Mouse (Mus musculus) large intestine, adult 2 months (tissue): ENCODE data around the gene Cyp2u1. TPM values are rescaled to one million over a fixed set of nuclear protein-coding genes. Genes with fewer than 3 reads are reported as not detected.

Experiments
- DNase-seq: peaks from one replicate; pipeline ENCODE4 v3.0.0-alpha.2; 2012; ENCODE audit warnings: low read depth, low spot score
- WGBS: fragments of 180-500 bp; shearing (Covaris S2); methylation state at CpG from one replicate; pipeline ENCODE4 v1.1.7; 2018; 5-methylcytosine and 5-hydroxymethylcytosine counted together
- polyA plus RNA-seq: library from polyadenylated mRNA; depleted of rRNA; stranded (reverse); fragments of >200 nt; gene quantifications from 2 replicates; pipeline ENCODE4 v1.2.3, GENCODE M21; 2012

Cyp2u1 gene
- polyA plus RNA-seq, 1 experiment, result 6.1 TPM

GRCm38 (mm10) chr3:131310572-131310971, 7.5 kb upstream of the Cyp2u1 start:
- WGBS, result 52% methylated on average over 4 of the region's 4 CpGs
- DNase-seq, result no peak

GRCm38 (mm10) chr3:131307811-131308210, 4.8 kb upstream of the Cyp2u1 start:
- 88% methylated on average over 3 of the region's 3 CpGs for WGBS
- DNase-seq, result no peak

- 91% methylated on average over 7 of the region's 7 CpGs for WGBS
- DNase-seq, result no peak
These were observed 3.2 kb upstream of the Cyp2u1 start for GRCm38 (mm10) chr3:131306255-131306654.

- 18% methylated on average over 5 of the region's 5 CpGs for WGBS
- no peak for DNase-seq
These were observed 290 bp upstream of the Cyp2u1 start for GRCm38 (mm10) chr3:131303320-131303714.

GRCm38 (mm10) chr3:131299908-131300307, 3.1 kb downstream of the Cyp2u1 start:
- 4% methylated on average over 6 of the region's 6 CpGs for WGBS
- no peak for DNase-seq

GRCm38 (mm10) chr3:131299078-131299477, 3.9 kb downstream of the Cyp2u1 start:
- no peak for DNase-seq
- WGBS, result 66% methylated on average over 9 of the region's 9 CpGs

DNA sequence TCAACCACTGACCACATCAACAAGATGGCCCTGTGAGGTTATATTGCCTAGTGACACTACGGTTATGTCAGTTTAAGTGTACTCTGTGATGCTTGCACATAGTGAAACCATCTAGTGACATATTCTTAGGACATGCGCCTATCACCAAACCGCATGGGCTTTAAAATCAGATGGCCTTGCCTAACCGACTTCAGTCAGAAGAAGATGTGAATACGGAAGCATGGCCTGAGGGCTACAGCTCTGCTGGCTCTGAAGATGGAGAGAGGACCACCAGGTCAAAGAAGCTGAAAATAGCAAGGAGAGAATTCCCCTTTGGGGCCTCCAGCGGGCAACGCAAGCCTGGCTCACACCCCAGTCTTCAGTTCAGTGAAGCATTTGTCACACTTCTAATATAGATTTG, 6.1 kb downstream of the Cyp2u1 start:
- no peak for DNase-seq
- 92% methylated on average over 7 of the region's 7 CpGs for WGBS

DNA sequence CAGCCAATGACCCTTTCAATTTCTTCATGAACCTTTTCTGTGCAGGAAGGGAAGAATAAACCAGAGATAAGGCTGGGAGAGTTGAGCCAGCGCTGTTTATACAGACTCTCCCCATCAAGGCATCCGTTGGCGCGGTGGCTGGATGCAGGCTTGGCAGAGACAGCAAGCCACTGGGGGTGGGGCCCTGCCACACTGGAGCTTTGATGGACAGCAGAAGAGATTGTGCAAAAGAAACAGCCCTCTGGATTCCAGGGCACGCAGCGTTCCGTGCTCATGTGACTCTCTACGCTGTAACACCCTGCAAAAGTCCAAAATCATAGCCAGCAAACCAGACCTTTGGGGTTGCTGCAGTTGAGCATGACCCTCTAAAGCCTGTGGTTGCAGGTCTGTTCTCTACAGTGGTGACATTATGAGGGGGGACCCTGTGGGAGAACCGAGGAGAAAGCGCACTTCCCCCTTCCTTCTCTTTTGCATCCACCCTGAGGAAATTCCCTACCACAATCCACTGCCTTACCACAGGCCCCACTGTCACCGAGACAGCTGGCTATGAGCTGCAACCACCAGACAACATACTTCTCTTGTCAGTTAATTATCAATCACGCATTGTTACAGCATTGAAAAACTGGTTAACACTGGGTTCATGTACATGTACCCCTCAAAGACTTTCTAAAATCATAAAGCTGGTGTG, 7.4 kb downstream of the Cyp2u1 start:
- WGBS, result 78% methylated on average over 12 of the region's 12 CpGs
- DNase-seq, result no peak

DNA sequence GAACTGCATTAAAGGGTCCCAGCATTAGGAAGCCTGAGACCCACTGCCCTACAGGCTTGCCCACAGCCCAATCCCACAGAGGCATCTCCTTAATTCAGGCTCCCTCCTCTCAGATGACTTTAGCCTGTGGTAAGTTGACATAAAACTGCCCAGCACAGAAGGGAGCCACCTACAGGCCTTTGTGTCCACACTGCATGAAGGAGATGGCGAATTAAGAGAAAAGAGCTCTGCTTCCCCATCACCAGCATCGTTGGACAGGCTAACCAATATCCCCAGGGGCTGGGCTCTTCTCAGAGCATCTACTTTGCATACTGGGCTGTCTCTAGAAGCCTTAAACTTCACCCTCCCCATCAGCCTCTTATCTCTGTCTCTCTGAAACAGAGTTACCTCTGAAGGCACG, 8.5 kb downstream of the Cyp2u1 start:
- DNase-seq, result no peak
- 66% methylated on average over 3 of the region's 3 CpGs for WGBS

DNA sequence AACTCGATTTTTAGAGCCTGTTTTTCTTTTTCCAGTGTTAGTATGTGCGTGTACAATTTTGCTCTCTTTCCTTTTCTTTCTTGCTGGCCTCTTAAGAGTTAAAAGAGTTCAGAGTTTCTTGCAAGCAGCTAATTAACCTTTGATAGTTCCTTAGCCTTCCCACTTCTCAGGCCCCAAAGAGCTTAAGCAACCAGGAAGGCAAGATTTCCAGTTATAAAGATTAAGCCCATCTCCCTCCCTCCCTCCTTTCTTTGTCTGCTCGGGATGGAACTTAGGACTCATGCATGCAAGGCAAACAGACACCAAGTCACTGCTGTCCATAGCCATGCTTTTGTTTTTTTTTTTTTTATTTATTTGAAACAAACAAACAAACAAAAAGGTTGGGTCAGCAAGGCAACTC, 10.1 kb downstream of the Cyp2u1 start:
- 49% methylated on average over 3 of the region's 3 CpGs for WGBS
- DNase-seq, result no peak

DNA sequence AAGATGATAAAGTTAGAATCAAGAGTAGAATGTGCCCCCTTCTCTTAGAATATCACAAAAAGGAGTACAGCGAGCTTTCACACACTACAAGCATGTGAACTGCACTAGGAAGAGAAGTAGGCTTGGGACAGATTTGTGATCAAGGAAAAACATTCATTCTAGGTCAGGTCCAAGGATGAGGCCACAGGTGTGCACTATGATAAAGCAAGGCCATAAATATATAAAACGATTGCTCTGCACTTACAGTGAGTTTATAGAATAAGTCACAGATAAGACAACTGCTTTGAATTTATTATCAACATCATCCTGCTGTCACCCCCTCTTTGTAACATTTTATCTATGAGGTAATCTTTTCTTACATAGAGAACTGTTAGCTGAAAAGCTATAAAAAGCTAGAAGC, 10.7 kb downstream of the Cyp2u1 start:
- DNase-seq, result no peak
- WGBS, result 30% methylated on average over 2 of the region's 2 CpGs

DNA sequence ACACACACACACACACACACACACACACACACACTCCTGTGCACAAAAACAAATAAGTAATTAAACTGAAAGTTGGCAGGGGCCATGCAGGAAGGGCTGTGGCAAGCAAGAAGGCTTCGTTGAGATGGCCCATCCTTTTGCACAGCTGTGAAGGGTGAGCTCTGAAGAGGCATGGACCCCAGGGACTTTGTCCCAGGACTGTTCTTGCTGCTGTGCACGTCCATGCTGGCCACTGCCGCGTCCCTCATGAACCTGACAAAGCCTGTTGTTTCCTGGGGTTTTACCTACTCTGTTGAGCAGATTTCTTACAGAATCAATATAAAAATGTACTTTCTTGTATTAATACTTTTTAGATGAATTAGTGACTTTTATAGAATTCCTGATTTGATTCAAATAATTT, 11.1 kb downstream of the Cyp2u1 start:
- WGBS, result 78% methylated on average over 4 of the region's 4 CpGs
- DNase-seq, result no peak

- 41% methylated on average over 4 of the region's 4 CpGs for WGBS
These were observed 28.9 kb downstream of the Cyp2u1 start for GRCm38 (mm10) chr3:131274151-131274550.

GRCm38 (mm10) chr3:131272374-131273100, 30.5 kb downstream of the Cyp2u1 start:
- WGBS, result 5% methylated on average over 10 of the region's 10 CpGs
- peak; percentile 63 for DNase-seq

More at GRCm38 (mm10) chr3:131274151-131274550, 28.9 kb downstream of the Cyp2u1 start:
- DNase-seq, result no peak

GRCm38 (mm10) chr3:131271559-131272373, 31.3 kb downstream of the Cyp2u1 start, which contains the start of gene Hadh:
Hadh (minus strand) TSS chr3:131272101.
- peak; percentile 60 for DNase-seq
- under 1% methylated on average over 54 of the region's 54 CpGs for WGBS

DNA sequence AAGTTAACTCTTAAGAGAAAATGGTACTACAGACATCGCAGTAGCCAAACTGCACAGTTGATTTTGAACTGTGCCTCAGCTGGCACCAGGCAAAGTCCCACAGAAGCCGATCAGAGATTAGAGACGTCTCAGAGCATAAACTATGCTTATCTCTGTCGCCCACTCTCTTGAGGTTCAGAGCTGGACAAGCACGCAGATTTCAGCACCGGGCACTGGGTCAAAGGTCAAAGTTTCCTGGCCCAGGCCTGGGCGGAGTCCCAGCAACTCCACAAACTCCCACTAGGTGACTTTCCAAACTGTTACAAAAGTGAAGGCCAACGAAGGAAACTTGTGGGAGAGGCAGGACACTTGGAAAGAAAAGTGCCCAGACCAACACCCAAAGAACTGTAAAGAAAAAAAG, 31.9 kb downstream of the Cyp2u1 start:
- DNase-seq, result peak; percentile 75
- WGBS, result 4% methylated on average over 8 of the region's 8 CpGs

DNA sequence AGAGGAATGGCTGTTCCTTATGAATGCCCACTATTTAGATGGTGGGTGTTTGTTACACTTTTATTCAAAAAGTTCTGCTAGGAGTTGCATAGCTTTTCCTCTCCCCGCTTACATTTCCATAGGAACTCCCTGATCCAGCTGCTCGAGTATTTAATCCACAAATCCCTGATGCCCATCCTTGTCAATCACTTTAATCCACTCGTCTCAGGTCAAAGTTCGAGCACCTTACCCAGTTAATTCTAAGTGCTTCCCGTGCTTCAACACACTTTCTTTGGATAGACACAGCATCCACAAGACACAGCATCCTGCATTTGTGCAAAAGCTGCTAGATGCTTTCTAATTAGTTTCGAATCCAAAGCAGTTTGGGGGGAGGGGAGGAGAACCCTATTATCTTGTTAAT, 32.6 kb downstream of the Cyp2u1 start:
- DNase-seq, result no peak
- WGBS, result 50% methylated on average over 6 of the region's 6 CpGs

- no peak for DNase-seq
- WGBS, result 14% methylated on average over 3 of the region's 3 CpGs
These were observed 36.5 kb downstream of the Cyp2u1 start for GRCm38 (mm10) chr3:131266366-131267050.

GRCm38 (mm10) chr3:131265516-131265915, 37.5 kb downstream of the Cyp2u1 start:
- no peak for DNase-seq
- 85% methylated on average over 8 of the region's 8 CpGs for WGBS
